ENCODE assay signal across 8 mouse cellular contexts in the genomic region with DNA sequence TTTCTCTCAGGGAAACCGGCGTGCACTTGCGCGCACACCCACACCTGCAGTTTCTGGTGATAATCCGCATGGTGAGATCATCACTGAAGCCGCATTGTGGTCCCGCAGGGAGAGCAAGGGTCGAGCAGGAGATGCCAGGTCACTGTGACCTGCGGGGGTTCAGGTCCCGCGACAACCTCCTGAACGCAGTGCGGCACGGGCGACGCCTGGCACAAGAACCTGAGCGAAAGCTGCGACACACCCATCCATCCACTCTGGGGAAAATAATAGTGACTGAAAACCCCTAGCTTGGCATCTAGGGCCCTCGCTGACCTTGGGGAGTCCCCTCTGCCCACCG. TPM values are rescaled to one million over a fixed set of nuclear protein-coding genes. Genes with fewer than 3 reads are reported as not detected.
DNase-seq lines count a peak whose midpoint lies in the region; ATAC-seq and TF ChIP-seq lines count a peak whose summit lies in the region.

No protein-coding gene starts in this region.

- H3K9ac ChIP-seq in limb, embryonic 15.5 days = peak overlapping the region; percentile 62
- H3K9ac ChIP-seq in stomach, embryonic 16.5 days (ENCODE audit: low read length) = peak overlapping the region; percentile 93

- intact Hi-C loops in left cerebral cortex, adult 2 months (cut with DNase I) = loop anchor here (2.0 kb wide), 2 partner anchors 34 to 74 kb away; no protein-coding TSS in a partner anchor

- H3K4me3 ChIP-seq in left cerebral cortex, adult 2 months = peak overlapping the region; percentile 80
- peak overlapping the region; percentile 83 for H3K4me3 ChIP-seq in forebrain, embryonic 10.5 days
- peak overlapping the region; percentile 82 for H3K4me3 ChIP-seq in limb, embryonic 15.5 days
- H3K4me3 ChIP-seq in stomach, embryonic 16.5 days (replicated peaks; ENCODE audit: low read length) = peak overlapping the region; percentile 79

- 3% methylated on average over 20 of the region's 20 CpGs for WGBS in forebrain, embryonic 10.5 days
- under 1% methylated on average over 20 of the region's 20 CpGs for WGBS in limb, embryonic 15.5 days
- 2% methylated on average over 20 of the region's 20 CpGs for WGBS in stomach, embryonic 16.5 days

- no peak; the same call in 1 of the 2 replicates for ATAC-seq in limb, embryonic 15.5 days (ENCODE audit: insufficient number of reproducible peaks, low FRiP score, low TSS enrichment, low read depth)
- peak; percentile 31 for ATAC-seq in stomach, embryonic 16.5 days (ENCODE audit: insufficient read depth, low FRiP score)

- H3K9me3 ChIP-seq in forebrain, embryonic 10.5 days = no peaks in the 10 kb centered on the region
- no peaks in the 10 kb centered on the region for H3K9me3 ChIP-seq in limb, embryonic 15.5 days
- H3K9me3 ChIP-seq in stomach, embryonic 16.5 days (replicated peaks; ENCODE audit: control insufficient read depth, low read length) = no peaks in the 10 kb centered on the region

- no peak for TF ChIP-seq CTCF in left cerebral cortex, adult 2 months (IDR thresholded peaks at IDR 0.05)

- peak overlapping the region; percentile 87 for H3K4me2 ChIP-seq in limb, embryonic 15.5 days
- H3K4me2 ChIP-seq in stomach, embryonic 16.5 days (ENCODE audit: low read depth, low read length) = peak overlapping the region; percentile 84

- H3K36me3 ChIP-seq in forebrain, embryonic 10.5 days (replicated peaks) = no peaks in the 10 kb centered on the region
- H3K36me3 ChIP-seq in limb, embryonic 15.5 days = no peaks in the 10 kb centered on the region
- no peaks in the 10 kb centered on the region for H3K36me3 ChIP-seq in stomach, embryonic 16.5 days (ENCODE audit: control insufficient read depth, insufficient read depth, low read length)

- peak overlapping the region; percentile 98 for H3K27ac ChIP-seq in left cerebral cortex, adult 2 months
- H3K27ac ChIP-seq in forebrain, embryonic 10.5 days = peak overlapping the region; percentile 91
- H3K27ac ChIP-seq in limb, embryonic 15.5 days = peak overlapping the region; percentile 89
- peak overlapping the region; percentile 83 for H3K27ac ChIP-seq in stomach, embryonic 16.5 days (ENCODE audit: low read length)

- peaks cover 5% of the 10 kb centered on the region; the same call in 1 of the 2 replicates for H3K27me3 ChIP-seq in forebrain, embryonic 10.5 days (ENCODE audit: poor library complexity, severe bottlenecking)
- H3K27me3 ChIP-seq in limb, embryonic 15.5 days = no peaks in the 10 kb centered on the region
- no peaks in the 10 kb centered on the region for H3K27me3 ChIP-seq in stomach, embryonic 16.5 days (ENCODE audit: control insufficient read depth, insufficient read depth, low read length)

- peak in 1 of 2 experiments; percentile 28 for DNase-seq in left cerebral cortex, adult 2 months (ENCODE audit: extremely low spot score in 1 of 2, low spot score in 2 of 2)
- DNase-seq in left cerebral cortex, adult 9 months (ENCODE audit: low spot score in 2 of 2) = no peak
- DNase-seq in brain, adult 2 months (ENCODE audit: low read depth, low spot score) = peak; percentile 68
- DNase-seq in forebrain, embryonic 10.5 days (ENCODE audit: extremely low spot score, low spot score) = peak; percentile 53
- DNase-seq in urinary bladder, postnatal 10 days (ENCODE audit: low spot score) = no peak
- no peak for DNase-seq in Muller cell, postnatal 12 days (ENCODE audit: inconsistent ontology term)

- H3K4me1 ChIP-seq in forebrain, embryonic 10.5 days = peaks cover 15% of the 10 kb centered on the region
- H3K4me1 ChIP-seq in limb, embryonic 15.5 days = peaks cover 5% of the 10 kb centered on the region
- peaks cover 5% of the 10 kb centered on the region; the same call in 1 of the 2 replicates for H3K4me1 ChIP-seq in stomach, embryonic 16.5 days (ENCODE audit: control insufficient read depth, insufficient read depth, low read length)

RNA-seq across cellular contexts. Expression of a gene that starts 0.9 kb away (rescaled TPM):
- 10 to 100 TPM; 69.1 to 70.8 TPM for total RNA-seq in left cerebral cortex, adult 2 months (2021)
- polyA plus RNA-seq in forebrain, embryonic 10.5 days (2016; fragmentation: Nextera tagmentation; extraction: Ambion mirVana) = 14.6 TPM in 2 replicates
- polyA plus RNA-seq in limb, embryonic 15.5 days (2015; fragmentation: Nextera tagmentation; extraction: Ambion mirVana) = 38.1 and 39.6 TPM in 2 replicates
- polyA plus RNA-seq in stomach, embryonic 16.5 days (2015; fragmentation: Nextera tagmentation; extraction: Ambion mirVana) = 34.2 and 34.4 TPM in 2 replicates

RNA-seq across cellular contexts. Expression of a gene that starts 35.0 kb away (rescaled TPM):
- total RNA-seq in left cerebral cortex, adult 2 months (2021) = 10 to 100 TPM; 75.1 to 76.9 TPM
- polyA plus RNA-seq in forebrain, embryonic 10.5 days (2016; fragmentation: Nextera tagmentation; extraction: Ambion mirVana) = 49.5 and 51.0 TPM in 2 replicates
- 37.0 and 40.0 TPM in 2 replicates for polyA plus RNA-seq in limb, embryonic 15.5 days (2015; fragmentation: Nextera tagmentation; extraction: Ambion mirVana)
- polyA plus RNA-seq in stomach, embryonic 16.5 days (2015; fragmentation: Nextera tagmentation; extraction: Ambion mirVana) = 31.8 and 33.0 TPM in 2 replicates

RNA-seq across cellular contexts. Expression of a gene that starts 47.5 kb away (rescaled TPM):
- 1 to 10 TPM; 1.9 to 2.2 TPM for total RNA-seq in left cerebral cortex, adult 2 months (2021)
- not detected in 2 replicates for polyA plus RNA-seq in forebrain, embryonic 10.5 days (2016; fragmentation: Nextera tagmentation; extraction: Ambion mirVana)
- 0.20 and 0.86 TPM in 2 replicates for polyA plus RNA-seq in limb, embryonic 15.5 days (2015; fragmentation: Nextera tagmentation; extraction: Ambion mirVana)
- polyA plus RNA-seq in stomach, embryonic 16.5 days (2015; fragmentation: Nextera tagmentation; extraction: Ambion mirVana) = 68.3 and 84.5 TPM in 2 replicates

Comparison
In these comparisons a context has a peak if more than half of its experiments do, and no peak if none do; other contexts are left out.
1. DNase-seq: peak in brain, adult 2 months (single experiment) and forebrain, embryonic 10.5 days (single experiment); none in left cerebral cortex, adult 9 months (0 of 2), urinary bladder, postnatal 10 days (single experiment) and Muller cell, postnatal 12 days (single experiment).
2. RNA of a gene that starts 47.5 kb away (polyA plus RNA-seq): 68.3 to 84.5 TPM in stomach, embryonic 16.5 days; 0.20 to 0.86 TPM in limb, embryonic 15.5 days and not detected in forebrain, embryonic 10.5 days; every median in the first group is over 10 times any median in the second.
3. Peak in every context shown above with its lines, with median percentiles within 50 percentile points of each other: H3K27ac ChIP-seq and H3K4me3 ChIP-seq.